Mouse (Mus musculus): ENCODE results near the gene Fbh1. TPM values are rescaled to one million over a fixed set of nuclear protein-coding genes. Genes with fewer than 3 reads are reported as not detected.

The Fbh1 gene
- total RNA-seq (2014; fragmentation: Nextera tagmentation), result 49.4 and 51.2 TPM in 2 replicates
- 81.3 and 93.2 TPM in 2 replicates for total RNA-seq (2017)
- polyA plus RNA-seq (2012), result 13.9 and 20.8 TPM in 2 replicates

GRCm38 (mm10) chr2:11777091-11778068 is at the start of gene Fbh1, which contains the start of gene Ankrd16:
Gene Fbh1 (minus strand): TSS chr2:11777582.
Gene Ankrd16 (plus strand): TSS chr2:11777876.
- Histone ChIP-seq H3K4me1 (ENCODE audit: insufficient read depth, low read depth, low read length) (peaks cover 36% of the 10 kb centered on the region), H3K36me3 (replicated peaks) (peaks cover 38% of the 10 kb centered on the region), H3K27me3 (ENCODE audit: insufficient read depth, low read length) (no peaks in the 10 kb centered on the region), H3K9me3 (replicated peaks) (no peaks in the 10 kb centered on the region), H3K4me3 (ENCODE audit: low read depth, low read length) (peak within 1 kb of the TSS; percentile 95)
- ATAC-seq (ENCODE audit: extremely low read depth, insufficient number of reproducible peaks, low FRiP score, poor library complexity, severe bottlenecking), result peak; percentile 89
- DNase-seq (ENCODE audit: low spot score), result peak; percentile 96
- no peak for TF ChIP-seq POLR2AphosphoS5 (IDR thresholded peaks at IDR 0.05; ENCODE audit: insufficient replicate concordance, low read depth, low read length)
- no peak for TF ChIP-seq GATA2 (IDR thresholded peaks at IDR 0.05; ENCODE audit: borderline replicate concordance, low read depth, low read length)
- TF ChIP-seq GATA1 (IDR thresholded peaks at IDR 0.05; ENCODE audit: borderline replicate concordance, low read length), result no peak
- TF ChIP-seq CTCF (IDR thresholded peaks at IDR 0.05; ENCODE audit: low read depth, low read length), result no peak

GRCm38 (mm10) chr2:11801299-11801930 is 24.0 kb upstream of the Fbh1 start:
- Histone ChIP-seq H3K36me3 (replicated peaks) (no peaks in the 10 kb centered on the region), H3K4me3 (ENCODE audit: low read depth, low read length) (no peak overlapping the region), H3K4me1 (ENCODE audit: insufficient read depth, low read depth, low read length) (no peaks in the 10 kb centered on the region), H3K9me3 (replicated peaks) (no peaks in the 10 kb centered on the region), H3K27me3 (ENCODE audit: insufficient read depth, low read length) (peaks cover 3% of the 10 kb centered on the region; the same call in 1 of the 2 replicates)
- no peak for TF ChIP-seq CTCF (IDR thresholded peaks at IDR 0.05; ENCODE audit: low read depth, low read length)
- no peak for TF ChIP-seq GATA1 (IDR thresholded peaks at IDR 0.05; ENCODE audit: borderline replicate concordance, low read length)
- no peak for TF ChIP-seq TAL1 (conservative IDR thresholded peaks at IDR 0.05; ENCODE audit: low read depth, low read length)
- TF ChIP-seq POLR2AphosphoS5 (IDR thresholded peaks at IDR 0.05; ENCODE audit: insufficient replicate concordance, low read depth, low read length), result no peak
- no peak for TF ChIP-seq GATA2 (IDR thresholded peaks at IDR 0.05; ENCODE audit: borderline replicate concordance, low read depth, low read length)
- ATAC-seq (ENCODE audit: extremely low read depth, insufficient number of reproducible peaks, low FRiP score, poor library complexity, severe bottlenecking) (no peak), DNase-seq (ENCODE audit: low spot score) (no peak)

- H3K36me3 ChIP-seq (replicated peaks), result peaks cover 16% of the 10 kb centered on the region
- H3K9me3 ChIP-seq (replicated peaks), result no peaks in the 10 kb centered on the region
- TF ChIP-seq TAL1 (conservative IDR thresholded peaks at IDR 0.05; ENCODE audit: low read depth, low read length), result no peak
- TF ChIP-seq POLR2AphosphoS5 (IDR thresholded peaks at IDR 0.05; ENCODE audit: insufficient replicate concordance, low read depth, low read length), result no peak
- TF ChIP-seq GATA2 (IDR thresholded peaks at IDR 0.05; ENCODE audit: borderline replicate concordance, low read depth, low read length), result no peak
- TF ChIP-seq GATA1 (IDR thresholded peaks at IDR 0.05; ENCODE audit: borderline replicate concordance, low read length), result no peak
- TF ChIP-seq CTCF (IDR thresholded peaks at IDR 0.05; ENCODE audit: low read depth, low read length), result no peak
- H3K27me3 ChIP-seq (ENCODE audit: insufficient read depth, low read length), result peaks cover 3% of the 10 kb centered on the region; the same call in 1 of the 2 replicates
- H3K4me1 ChIP-seq (ENCODE audit: insufficient read depth, low read depth, low read length), result no peaks in the 10 kb centered on the region
- DNase-seq (ENCODE audit: low spot score) (no peak), ATAC-seq (ENCODE audit: extremely low read depth, insufficient number of reproducible peaks, low FRiP score, poor library complexity, severe bottlenecking) (no peak)
- no peak overlapping the region for H3K4me3 ChIP-seq (ENCODE audit: low read depth, low read length)
Measured at GRCm38 (mm10) chr2:11797930-11798364, 20.6 kb upstream of the Fbh1 start.

- no peaks in the 10 kb centered on the region for H3K9me3 ChIP-seq (replicated peaks)
- H3K4me1 ChIP-seq (ENCODE audit: insufficient read depth, low read depth, low read length), result no peaks in the 10 kb centered on the region
- ATAC-seq (ENCODE audit: extremely low read depth, insufficient number of reproducible peaks, low FRiP score, poor library complexity, severe bottlenecking), result no peak
- H3K4me3 ChIP-seq (ENCODE audit: low read depth, low read length), result no peak overlapping the region
- TF ChIP-seq CTCF (IDR thresholded peaks at IDR 0.05; ENCODE audit: low read depth, low read length), result no peak
- TF ChIP-seq TAL1 (conservative IDR thresholded peaks at IDR 0.05; ENCODE audit: low read depth, low read length), result no peak
- TF ChIP-seq POLR2AphosphoS5 (IDR thresholded peaks at IDR 0.05; ENCODE audit: insufficient replicate concordance, low read depth, low read length), result no peak
- no peak for TF ChIP-seq GATA2 (IDR thresholded peaks at IDR 0.05; ENCODE audit: borderline replicate concordance, low read depth, low read length)
- no peak for TF ChIP-seq GATA1 (IDR thresholded peaks at IDR 0.05; ENCODE audit: borderline replicate concordance, low read length)
- no peak for DNase-seq (ENCODE audit: low spot score)
- H3K36me3 ChIP-seq (replicated peaks), result peaks cover 42% of the 10 kb centered on the region
- H3K27me3 ChIP-seq (ENCODE audit: insufficient read depth, low read length), result peaks cover 1% of the 10 kb centered on the region; the same call in 1 of the 2 replicates
Measured at GRCm38 (mm10) chr2:11794668-11795067, 17.3 kb upstream of the Fbh1 start.

- DNase-seq (ENCODE audit: low spot score) (no peak), ATAC-seq (ENCODE audit: extremely low read depth, insufficient number of reproducible peaks, low FRiP score, poor library complexity, severe bottlenecking) (no peak)
- Histone ChIP-seq H3K36me3 (replicated peaks) (peaks cover 84% of the 10 kb centered on the region), H3K4me1 (ENCODE audit: insufficient read depth, low read depth, low read length) (peaks cover 11% of the 10 kb centered on the region), H3K4me3 (ENCODE audit: low read depth, low read length) (no peak overlapping the region), H3K9me3 (replicated peaks) (no peaks in the 10 kb centered on the region), H3K27me3 (ENCODE audit: insufficient read depth, low read length) (no peaks in the 10 kb centered on the region)
- TF ChIP-seq GATA1 (IDR thresholded peaks at IDR 0.05; ENCODE audit: borderline replicate concordance, low read length), result no peak
- no peak for TF ChIP-seq POLR2AphosphoS5 (IDR thresholded peaks at IDR 0.05; ENCODE audit: insufficient replicate concordance, low read depth, low read length)
- no peak for TF ChIP-seq GATA2 (IDR thresholded peaks at IDR 0.05; ENCODE audit: borderline replicate concordance, low read depth, low read length)
- TF ChIP-seq CTCF (IDR thresholded peaks at IDR 0.05; ENCODE audit: low read depth, low read length), result no peak
- TF ChIP-seq TAL1 (conservative IDR thresholded peaks at IDR 0.05; ENCODE audit: low read depth, low read length), result no peak
Measured at GRCm38 (mm10) chr2:11784159-11784558, 6.8 kb upstream of the Fbh1 start.
